Mouse (Mus musculus) MEL-GATA-1-ER (cell line): ENCODE results near the gene 4933409G03Rik.
"Not testable (repeated sequence)": the region's sequence is repeated elsewhere in the genome, so short reads cannot be mapped to it uniquely, and the experiment has no call there.

ENCODE experiments used
- DNase-seq: peaks from one replicate; pipeline ENCODE4 v3.0.0-alpha.2; 2012; ENCODE audit warnings: low read depth; ENCODE audit errors: extremely low read depth

Gene 4933409G03Rik

DNA sequence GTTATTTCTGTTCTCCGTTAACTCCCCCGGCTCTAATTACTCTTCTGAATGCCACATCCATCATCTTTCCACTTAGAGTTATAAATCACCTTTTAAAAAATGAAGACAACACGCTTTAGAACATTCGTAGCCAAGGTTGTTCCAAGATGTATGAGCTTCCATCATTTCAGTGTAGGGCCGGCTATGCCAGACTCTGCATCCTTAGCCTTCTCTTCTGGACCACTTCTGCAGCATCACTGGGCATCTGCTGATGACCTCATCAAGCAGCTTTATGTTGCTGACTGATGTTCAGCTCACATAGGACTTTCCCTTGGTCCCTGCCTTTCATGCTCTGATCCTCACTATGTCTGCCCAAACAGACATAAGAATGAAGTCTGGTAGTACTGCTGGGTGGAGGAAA is at the start of gene 4933409G03Rik:
Gene 4933409G03Rik, plus strand, starts transcription at position 301 of the 400 bp plus-strand sequence.
- DNase-seq: no peak

DNA sequence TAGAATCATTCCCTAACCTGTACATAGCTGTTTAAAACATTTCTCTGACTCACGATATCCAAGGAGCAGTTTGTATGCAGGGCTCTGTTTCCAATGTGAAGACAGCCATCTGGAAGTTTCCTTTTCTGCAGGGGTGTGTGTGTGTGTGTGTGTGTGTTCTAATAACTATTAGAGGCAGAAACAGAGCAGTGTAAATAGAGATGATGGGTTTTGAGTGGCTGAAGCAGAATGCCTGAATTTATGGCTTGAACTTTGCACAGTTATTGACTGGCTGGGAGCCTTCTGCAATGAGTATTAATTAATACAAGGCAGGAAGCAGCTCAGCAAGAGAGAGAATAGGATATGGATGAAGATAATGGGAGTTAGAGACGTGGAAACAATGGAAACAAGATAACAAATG is 38.0 kb upstream of the 4933409G03Rik start:
- DNase-seq: no peak

DNA sequence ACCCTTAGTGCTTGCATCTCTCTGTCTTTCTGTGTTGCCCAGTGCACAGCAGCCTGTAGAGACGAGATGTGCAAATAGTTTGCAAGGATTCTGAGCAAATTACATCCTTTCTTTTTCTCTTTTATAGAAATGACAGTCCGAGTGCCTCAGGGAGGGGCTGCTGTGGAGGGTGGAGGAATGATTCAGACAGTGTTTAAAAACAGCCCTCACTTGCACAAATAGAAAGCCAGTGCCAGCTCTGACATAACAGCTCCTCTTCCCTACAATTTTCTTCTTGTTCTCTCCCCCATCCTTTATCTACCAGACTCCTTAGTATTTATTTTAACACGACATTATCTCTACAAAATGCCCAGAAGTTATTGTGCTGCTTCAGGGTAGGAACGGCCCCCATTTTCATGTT is 21.4 kb upstream of the 4933409G03Rik start:
- no peak for DNase-seq

DNA sequence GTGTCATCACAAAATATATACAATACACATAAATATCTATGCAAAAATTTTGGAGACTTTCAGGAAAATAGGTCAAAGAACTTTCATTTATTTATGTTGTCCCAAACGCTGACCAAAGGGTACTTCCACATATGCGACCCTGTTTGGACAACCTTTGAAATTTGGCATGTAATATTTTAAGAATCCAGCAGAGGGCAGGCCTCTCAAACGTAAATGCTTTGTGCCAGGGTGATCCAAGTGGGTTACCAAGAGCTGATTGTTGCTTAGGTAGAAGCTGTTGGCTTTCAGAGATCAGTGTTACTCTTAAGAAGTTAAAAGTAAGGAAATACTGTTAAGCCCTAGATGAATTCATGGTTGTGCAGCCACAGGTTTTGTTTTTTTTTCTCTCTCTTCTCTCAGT is 18.9 kb upstream of the 4933409G03Rik start:
- peak; percentile 19 for DNase-seq

DNA sequence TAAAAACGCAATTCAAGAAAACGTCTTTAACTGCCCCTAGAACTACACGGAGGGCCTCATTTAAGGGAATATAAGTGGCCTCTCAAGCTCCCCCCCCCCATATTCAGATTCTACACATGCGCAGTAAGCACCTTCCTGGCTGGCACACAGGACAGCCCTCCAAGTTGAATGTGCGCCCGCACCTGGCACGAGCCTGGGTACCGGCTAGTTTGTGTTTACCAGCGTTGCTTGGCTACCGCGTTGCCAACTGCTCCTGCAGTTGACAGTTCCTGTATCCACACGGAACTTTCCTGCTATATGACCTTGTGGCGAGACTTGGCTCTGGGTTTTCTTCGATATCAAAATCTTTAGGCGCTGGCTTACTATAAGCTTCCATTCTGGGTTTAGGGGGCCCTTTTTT is 13.9 kb upstream of the 4933409G03Rik start:
- DNase-seq: no peak

DNA sequence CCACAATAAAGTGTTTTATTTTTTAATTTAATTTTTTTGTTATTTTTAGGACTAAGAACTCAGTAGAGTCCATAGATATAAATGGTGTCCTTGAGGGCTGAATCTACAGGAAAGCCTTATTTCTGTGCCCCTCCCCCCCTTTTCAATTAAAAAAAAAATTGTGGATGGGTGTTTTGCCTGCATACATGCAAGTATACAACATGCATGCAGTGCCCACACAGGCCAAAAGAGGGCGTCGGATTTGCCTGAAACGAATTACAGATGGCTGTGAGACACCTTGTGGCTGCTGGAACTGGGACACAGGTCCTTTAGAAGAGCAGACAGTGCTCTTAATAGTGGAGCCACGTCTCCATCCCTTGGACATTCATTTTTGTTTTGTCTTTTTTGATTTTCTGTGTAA is 9.9 kb upstream of the 4933409G03Rik start:
- peak; percentile 10 for DNase-seq

DNA sequence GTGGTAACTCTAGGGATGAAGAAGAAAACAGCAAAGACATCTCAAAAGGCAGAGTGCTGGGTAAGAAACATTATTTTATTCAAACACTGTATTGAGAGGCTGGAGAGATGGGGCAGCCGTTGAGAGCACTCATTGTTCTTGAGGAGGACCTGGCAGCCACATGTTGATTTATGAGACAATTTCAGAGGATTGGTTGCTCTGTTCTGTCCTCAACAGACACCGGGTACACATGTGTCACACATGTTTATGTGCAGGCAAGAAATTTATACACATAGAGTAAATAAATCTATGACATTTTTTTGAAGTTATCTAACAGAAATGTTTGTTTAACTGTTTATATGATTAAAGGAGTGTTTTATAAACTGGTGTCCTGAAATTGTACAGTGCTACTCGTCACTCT is 10.6 kb downstream of the 4933409G03Rik start:
- DNase-seq: no peak

DNA sequence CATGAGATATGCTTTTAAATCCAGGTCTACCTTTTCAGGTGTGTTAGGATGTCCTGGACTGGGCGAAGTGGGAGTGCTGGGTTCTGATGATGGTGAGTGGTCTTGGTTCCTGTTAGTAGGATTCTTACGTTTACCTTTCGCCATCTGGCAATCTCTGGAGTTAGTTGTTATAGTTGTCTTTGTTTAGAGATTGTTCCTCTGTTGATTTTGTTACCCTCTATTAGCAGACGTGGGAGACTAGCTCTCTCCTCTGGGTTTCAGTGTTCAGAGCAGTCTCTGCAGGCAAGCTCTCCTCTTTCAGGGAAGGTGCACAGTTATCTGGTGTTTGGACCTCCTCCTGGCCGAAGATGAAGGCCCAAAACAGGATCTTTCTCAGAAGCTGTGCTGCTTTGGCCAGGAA is 74.0 kb downstream of the 4933409G03Rik start, which contains the start of gene 4932414N04Rik:
Gene 4932414N04Rik, plus strand, starts transcription at position 301 of the 400 bp plus-strand sequence.
- DNase-seq: not testable (repeated sequence)
